Mouse (Mus musculus): Measurements from ENCODE around the gene Afdn.
A peak's percentile ranks its signal among the peaks of the same experiment; 100 is the strongest.
"Not testable (repeated sequence)": the region's sequence is repeated elsewhere in the genome, so short reads cannot be mapped to it uniquely, and the experiment has no call there.

Afdn gene

DNA sequence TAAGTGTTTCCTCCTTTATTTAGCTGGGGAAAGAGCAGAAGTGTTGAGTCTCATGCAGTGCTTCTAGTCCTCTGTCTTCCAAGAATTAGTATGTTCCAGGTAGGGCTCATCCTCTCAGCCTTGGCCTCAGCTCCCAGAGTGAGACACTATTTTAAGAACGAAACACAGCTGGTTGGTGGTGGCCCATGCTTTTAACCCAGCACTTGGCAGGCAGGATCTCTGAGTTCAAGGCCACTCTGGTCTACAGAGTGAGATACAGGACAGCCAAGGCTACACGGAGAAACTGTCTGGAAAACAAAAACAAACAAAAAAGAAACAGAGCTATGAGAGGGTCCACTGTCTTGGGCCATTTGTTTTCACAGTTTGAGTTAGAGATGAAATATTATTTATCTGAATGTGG is 17.3 kb downstream of the Afdn start:
- no peak for DNase-seq (ENCODE audit: low spot score)

DNA sequence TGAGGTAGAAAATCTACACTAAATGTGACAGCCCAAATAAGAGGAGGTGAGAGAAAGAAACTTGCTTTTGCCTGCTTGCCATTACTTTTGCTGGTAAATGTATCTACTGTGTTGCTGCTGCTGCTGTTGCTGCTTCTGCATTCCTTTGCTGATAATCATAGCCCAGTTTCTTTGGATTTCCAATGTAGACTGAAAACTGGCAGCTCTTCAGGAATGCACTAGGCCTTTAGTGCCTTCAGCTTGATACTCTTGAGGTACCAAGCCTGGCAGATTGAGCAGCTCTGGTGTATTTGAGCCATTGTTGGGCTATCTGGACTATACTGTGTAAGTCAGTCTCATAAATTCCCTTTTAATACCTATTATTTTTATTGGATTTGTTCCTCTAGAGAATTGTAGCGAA is 18.5 kb downstream of the Afdn start:
- no peak for DNase-seq (ENCODE audit: low spot score)

DNA sequence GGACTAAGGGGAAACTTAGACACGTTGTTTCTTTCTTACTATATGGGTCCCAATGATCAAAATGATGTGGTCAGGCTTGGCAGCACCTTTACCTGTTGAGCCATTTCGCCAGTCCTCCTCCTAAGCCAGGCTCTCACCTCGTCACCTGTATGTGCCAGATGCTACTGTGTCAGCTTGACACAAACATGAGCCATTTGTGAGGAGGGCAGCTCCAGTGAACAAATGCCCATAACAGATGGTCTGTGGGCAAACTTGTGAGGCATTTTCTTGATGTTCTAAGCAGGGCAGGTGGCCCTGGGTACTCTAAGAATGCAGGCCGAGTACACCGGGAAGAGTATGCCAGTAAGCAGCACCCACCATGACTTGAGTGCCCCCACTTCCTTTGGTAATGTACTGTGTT is 21.6 kb downstream of the Afdn start:
- DNase-seq (ENCODE audit: low spot score): no peak

DNA sequence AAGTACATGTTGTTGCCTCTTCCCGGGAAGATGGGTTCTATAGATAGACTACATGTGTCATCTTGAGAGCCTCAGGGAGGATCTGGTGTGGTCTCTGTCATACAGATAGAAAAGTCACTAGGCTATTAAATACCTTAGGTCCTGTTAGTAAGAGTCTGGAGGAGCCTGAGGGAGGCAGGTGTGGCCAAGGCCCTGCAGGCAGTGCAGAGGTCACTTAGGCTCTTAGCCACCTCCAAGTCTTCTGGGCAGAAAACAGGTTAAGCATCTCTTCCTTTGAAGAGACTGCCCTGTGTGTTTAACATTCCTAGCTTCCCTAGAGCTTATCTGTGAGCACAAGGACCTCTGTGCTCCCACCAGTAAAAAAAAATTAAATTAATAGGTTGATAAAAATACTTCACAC is 23.1 kb downstream of the Afdn start:
- DNase-seq (ENCODE audit: low spot score): no peak

DNA sequence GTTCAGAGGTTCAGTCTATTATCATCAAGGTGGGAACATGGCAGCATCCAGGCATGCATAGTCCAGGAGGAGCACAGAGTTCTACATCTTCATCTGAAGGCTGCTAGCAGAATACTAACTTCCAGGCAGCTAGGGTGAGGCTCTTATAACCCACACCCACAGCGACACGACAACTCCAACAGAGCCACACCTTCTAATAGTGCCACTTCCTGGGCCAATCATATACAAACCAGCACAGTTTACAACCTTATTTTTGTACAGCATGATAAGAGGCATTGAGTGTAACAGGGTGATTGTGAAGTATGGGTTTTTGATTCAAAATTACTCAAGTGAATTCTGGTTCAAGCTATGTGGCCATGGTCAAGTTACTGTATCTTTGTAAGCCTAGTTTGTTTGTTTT is 29.7 kb downstream of the Afdn start:
- not testable (repeated sequence) for DNase-seq (ENCODE audit: low spot score)

DNA sequence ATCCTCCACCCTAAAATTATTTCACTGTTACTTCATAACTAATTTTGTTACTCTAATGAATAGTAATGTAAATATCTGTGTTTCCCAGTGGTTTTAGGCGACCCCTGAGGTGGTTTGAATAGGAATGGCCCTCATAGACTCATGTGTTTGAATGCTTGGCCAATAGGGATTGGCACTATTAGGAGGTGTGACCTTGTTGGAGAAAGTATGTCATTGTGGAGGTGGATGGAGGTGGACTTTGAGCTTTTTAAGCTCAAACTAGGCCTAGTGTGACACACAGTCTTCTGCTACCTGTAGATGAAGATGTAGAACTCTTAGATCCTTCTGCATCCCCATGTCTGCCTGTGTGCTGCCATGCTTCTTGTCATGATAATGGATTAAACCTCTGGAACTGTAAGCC is 37.4 kb downstream of the Afdn start:
- no peak for DNase-seq (ENCODE audit: low spot score)

DNA sequence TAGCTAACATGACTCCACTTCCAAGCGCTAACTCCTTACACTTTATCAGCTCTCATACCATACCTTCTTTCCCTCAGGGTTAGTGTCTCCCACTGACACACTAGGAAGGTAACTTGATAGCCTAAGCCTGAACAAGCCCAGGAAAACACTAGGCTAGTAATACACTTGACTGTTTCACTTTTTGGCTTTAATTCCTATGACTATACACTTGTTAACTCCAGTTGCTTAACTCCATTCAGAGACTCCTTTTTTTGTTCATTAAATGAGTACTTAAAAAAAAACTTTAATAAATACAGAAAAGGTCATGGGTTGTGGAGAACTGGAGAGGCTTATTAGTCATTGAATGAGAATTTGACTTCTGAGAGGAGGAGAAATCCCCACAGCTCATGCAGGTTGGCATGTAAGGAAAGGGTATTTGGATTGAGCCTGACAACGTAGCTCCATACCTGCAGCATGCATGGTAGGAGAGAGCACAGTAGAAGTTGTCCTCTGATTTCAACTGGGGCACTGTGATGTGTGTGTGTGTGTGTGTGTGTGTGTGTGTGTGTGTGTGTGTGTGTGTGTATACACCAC is 42.6 kb downstream of the Afdn start:
- DNase-seq (ENCODE audit: low spot score): no peak

DNA sequence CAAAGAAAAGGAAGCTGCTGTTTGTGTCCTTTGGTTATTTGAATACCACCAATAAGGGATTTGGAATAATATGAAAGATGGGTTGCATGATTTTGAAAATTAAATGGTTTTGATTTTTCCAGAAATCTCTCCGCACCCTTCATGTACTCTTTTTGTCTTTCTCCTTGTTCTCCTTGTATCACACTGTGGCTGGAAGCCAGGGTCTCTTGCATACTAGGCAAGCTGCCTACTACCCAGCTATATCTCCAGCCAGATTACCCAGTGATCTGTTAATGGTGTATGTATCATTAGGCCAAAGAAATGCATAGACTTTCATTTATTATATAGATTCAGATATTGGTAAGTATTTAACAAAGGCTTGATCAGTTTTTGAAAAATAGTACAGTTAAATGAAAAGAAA is 45.7 kb downstream of the Afdn start:
- DNase-seq (ENCODE audit: low spot score): no peak

DNA sequence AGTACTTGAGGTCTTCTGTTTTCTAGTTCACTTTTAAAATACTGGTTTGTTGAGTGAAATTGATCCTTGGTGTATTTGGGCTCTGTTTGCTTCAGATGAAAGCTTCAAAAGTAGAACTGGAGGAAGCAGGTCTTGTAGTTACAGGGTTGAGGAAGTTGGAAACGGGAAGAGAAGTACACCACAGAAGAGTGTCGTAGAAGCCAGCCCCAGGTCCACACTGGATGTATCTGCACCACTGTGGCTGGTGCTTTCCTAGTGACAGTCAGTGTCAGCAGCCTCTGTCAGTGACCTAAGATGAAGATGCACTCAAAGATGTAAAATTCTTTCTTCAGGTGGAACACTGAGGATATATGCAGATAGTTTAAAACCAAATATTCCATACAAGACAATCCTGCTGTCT is 57.5 kb downstream of the Afdn start:
- no peak for DNase-seq (ENCODE audit: low spot score)

DNA sequence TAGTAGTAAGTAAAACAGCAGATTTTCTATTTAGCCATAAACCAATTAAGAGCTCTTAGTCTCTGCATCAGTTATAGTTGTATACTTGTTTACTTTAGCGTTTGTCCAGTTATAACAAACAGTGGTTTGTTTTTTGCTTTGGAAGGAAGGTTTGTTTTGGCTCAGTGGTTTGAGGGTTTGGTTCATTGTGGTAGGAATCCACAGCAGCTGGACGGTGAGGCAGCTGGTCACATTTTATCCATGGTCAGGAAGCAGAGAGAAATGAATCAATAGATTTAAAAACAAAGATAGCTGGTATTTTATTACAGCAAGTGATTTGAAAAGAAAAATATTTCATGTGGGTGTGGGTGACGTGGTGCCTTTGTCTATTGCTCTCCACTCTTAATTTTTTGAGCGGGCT is 59.0 kb downstream of the Afdn start:
- DNase-seq (ENCODE audit: low spot score): no peak

DNA sequence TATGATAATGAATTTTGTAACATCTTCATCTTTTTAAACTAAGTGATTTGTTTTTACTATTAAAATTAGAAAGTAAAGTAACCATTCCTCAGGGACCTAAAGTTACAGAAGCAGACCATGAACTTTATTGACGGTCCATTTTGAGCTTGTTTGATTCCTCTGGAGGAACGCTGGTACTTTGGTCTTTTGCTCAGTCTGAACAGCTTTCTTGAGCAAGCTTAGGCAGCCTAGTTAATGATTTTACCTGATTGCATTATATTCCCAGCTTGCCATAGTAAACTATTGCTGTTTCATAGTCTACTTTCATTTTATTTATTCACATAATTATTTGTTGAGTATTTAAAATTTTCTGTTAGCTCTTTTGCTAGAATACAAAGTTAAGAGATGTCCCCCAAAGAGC is 60.3 kb downstream of the Afdn start:
- no peak for DNase-seq (ENCODE audit: low spot score)

DNA sequence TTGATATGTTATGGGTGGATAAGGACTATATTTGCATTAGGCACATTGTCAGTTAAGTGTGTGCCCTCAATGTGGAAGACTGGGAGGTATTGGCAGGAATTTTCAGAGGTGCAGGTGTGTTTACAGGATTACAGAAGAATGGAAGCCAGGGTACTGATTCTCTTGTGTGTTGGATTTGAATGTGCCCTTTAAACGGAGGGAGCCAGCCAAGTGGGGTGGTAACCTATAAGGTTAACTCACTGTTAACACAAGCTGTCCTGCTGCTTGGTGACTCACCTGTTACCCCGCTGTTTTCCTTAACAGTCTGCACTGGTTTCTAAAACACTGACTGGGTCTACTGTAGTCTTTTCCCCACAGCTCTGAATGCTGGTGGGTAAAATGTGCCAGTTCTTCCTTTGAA is 65.1 kb downstream of the Afdn start:
- DNase-seq (ENCODE audit: low spot score): no peak

DNA sequence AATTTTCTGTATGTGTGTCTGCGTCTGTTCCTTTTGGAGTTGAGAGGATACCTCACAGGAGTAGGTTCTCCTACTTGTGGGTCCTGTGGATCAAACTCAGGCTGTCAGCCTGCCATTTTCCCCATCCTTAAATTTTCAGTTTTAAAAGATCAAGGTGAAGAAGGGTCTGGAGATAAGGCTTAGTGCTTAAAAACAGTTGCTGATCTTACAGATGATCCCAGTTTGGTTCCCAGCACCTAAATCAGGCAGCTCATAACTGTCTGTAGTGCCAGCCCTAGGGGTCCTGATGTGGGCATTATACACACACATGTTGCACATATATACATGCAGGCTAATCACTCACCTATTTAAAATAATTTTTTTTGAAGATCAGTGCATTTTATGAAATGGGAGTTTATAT is 69.9 kb downstream of the Afdn start:
- no peak for DNase-seq (ENCODE audit: low spot score)

DNA sequence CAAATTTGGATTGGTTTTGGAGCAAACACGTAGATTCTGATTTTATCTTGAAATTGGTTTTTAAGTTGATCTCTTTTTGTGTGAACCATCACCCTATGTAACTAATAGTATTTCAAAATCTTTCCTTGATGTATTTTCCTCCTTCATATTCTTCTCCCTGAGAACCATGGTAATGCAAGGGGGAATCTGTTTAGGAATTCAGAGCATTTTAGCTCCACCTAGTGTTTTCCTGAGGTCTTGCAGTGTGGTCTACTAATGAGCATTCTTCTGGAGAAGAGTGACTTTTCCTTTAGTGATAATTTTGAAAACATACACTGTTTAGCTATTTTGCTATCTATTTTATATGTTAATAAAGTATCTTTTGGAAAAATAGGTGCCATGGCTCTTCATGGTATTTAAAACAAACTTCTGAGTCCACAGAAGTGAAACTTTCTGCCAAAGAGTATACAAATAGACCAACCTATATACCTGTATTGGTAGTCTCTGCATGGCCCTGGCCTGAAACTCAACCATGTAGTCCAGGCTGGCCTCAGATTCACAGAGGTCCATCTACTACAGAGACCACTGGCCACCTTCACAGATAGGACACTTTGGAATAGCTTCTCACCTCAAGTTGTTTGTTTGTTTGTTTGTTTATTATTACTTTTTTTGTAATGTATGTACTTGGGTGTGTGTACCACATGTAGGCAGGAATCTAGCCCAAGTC is 70.5 kb downstream of the Afdn start:
- peak; percentile 74 for DNase-seq (ENCODE audit: low spot score)

DNA sequence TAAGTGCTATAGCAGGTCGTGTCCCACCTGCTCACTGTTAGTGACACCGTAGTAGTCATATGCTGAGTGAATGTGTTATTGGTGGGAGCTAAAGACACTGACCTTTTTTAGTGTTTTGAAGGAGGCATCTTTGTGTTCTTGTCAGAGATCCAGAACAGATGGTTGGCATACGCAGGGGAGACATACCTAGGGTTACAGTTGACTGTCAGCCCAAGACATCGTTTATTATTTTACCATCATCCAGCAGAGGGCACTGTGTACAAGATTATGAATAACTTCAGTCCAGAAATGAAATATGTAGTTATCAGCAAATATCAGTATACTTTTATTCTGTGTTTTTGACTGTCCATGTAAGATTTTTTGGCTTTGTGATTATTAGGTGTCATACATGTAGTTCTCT is 75.5 kb downstream of the Afdn start:
- no peak for DNase-seq (ENCODE audit: low spot score)

DNA sequence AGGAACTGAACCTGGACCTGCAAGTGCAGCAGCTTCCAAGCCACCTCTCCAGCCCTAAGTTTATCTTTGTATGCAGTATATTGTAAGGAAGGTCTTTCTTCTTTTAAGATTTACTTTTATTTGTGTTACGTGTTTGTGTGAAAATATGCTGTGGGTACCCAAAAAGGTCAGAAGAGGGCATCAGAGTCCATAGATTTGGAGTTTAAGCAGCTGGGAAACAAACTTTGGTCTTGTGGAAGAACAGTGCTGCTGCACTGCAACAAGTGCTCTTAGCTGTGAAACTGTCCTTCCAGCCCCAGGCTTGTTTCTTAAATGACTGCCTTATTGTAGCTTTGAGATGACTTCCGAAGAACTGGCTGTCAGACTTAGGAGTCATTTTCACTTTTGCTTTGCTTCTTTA is 89.8 kb downstream of the Afdn start:
- no peak for DNase-seq (ENCODE audit: low spot score)

DNA sequence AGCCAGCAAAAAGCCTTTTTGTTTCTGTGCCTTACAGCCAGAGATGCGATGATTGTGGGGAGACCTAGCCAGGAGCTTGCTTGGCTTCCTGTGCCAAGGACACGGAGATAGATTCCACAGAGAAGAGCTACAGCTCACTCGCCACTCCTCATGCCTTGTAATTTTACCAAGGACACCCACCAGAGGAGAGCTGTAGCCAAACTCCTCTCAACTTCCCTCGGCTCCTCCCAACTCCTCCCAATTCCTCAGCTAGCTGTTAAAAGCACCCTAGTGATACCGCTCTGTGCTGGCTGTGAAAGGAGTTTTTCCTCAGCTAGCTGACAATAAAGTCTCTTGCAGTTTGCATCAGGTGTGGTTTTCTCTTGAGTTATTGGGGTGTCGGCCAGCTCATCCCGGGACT is 93.5 kb downstream of the Afdn start:
- not testable (repeated sequence) for DNase-seq (ENCODE audit: low spot score)

DNA sequence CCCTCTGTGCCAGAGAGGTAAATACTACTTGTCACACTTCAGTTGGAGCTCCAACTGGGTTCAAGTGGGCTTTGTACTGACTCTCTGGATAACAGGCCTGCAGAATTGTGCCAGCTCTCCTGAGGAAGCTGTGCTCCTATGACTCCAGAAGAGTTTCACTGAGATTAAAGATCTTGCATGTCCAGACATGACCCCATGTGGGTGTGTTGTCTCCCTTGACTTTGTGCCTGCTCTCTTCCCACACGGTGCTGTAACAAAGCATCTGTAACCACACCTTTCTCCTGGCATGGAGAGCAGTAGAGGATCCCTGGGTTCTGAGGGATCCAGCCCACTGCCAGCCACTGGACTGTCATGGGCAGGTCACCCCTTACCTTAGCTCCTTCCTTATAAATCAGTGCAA is 95.1 kb downstream of the Afdn start:
- no peak for DNase-seq (ENCODE audit: low spot score)

DNA sequence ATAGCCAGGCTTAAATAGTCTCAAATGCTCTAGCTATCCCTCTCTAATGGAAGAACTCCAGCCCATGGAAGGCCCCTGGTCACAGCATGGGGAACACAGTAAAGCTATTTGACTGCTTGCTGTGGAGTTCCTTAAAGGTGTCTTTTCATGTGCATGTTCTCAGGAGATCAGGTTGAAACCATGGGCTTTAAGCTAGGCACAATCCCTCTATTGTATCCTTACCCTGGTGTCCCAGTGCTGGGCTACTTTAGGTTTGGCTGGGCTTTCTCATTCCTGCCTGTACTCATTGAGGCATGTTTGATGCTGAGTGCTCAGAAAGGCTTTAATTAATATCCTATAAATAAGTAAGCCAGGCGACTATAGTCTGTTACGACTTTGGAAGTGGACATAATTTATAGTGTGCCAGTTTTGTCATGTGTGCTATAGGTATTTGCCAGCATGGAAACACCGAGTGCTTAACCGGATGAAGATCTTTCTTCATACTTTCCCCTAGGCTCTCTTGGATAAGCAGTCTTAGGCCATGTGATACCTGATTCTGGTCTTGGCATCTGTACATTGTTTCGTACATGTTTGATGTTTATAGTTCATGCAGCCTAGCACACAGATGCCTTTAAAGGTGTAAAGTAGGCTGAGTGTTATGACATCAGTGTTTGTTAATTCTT is 96.2 kb downstream of the Afdn start:
- DNase-seq (ENCODE audit: low spot score): no peak

DNA sequence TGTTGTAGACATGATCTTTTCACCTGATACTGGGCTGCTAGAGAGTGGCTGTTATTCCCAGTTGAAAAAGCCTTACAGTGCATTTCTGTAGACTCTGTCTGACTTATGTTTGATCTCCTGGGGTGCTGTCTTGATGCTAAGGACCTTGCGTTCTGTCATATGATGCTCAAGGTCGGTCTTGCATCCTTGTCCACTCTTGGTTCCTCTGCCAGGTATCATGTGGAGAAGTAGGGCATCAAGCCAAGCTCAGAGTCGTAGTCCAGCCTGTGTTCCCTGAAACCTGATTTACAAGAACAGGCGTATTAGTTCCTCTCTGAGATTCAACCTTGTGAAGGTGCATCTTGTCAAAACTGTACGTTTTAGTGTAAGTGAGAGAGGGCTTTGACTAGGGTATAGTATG is 105.0 kb downstream of the Afdn start:
- DNase-seq (ENCODE audit: low spot score): no peak

DNA sequence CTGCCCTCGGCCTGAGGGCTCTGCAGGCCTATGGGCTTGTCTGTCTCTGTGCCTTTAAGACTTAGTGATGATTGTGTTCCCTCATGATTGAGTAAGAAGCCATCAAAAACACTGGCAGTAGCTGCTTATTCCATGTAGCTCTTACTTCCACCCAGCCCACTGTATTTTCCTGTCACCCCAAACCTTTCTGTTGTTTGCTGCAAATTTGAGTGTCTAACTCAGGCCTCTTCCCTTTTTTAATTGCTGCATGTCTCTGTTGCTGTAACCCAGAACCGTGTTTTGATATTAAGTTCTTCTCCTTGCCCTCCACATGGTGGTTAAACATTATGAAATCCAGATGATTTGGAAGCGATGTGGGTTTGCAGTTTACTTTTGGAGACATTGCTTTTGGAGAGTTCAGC is 106.6 kb downstream of the Afdn start:
- no peak for DNase-seq (ENCODE audit: low spot score)

DNA sequence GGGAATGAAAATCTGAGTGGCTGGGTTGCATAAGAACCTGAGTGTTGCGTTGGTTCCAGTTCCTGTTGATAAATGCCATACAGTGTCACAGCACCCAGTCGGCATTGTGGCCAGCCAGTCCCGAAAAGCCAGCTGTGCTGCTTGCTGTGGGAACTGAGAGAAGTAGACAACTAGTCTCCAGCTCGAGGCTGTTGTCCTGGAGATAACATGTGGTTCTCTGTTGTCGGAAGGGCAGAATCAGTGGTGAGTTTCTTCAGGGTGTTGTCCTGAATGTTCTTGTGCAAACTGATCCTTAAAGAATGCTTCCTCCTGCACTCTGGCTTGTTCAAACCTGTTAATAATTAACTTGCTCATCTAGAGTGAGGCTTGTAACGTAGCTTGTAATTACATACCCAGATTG is 107.1 kb downstream of the Afdn start:
- no peak for DNase-seq (ENCODE audit: low spot score)

DNA sequence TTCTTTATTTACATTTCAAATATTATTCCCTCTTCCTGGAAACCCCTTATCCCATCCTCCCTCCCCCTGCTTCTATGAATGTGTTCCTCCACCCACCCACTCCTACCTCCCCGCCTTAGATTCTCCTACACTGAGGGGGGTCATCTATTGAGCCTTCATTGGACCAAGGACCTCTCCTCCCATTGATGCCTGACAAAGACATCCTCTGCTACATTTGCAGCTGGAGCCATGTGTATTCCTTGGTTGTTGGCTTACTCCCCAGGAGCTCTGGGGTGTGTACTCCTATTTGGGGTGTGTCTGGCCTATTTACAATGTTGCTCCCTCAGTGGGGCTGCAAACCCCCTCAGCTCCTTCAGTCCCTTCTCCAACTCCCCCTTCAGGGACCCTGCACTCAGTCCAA is 109.9 kb downstream of the Afdn start:
- no peak for DNase-seq (ENCODE audit: low spot score)

DNA sequence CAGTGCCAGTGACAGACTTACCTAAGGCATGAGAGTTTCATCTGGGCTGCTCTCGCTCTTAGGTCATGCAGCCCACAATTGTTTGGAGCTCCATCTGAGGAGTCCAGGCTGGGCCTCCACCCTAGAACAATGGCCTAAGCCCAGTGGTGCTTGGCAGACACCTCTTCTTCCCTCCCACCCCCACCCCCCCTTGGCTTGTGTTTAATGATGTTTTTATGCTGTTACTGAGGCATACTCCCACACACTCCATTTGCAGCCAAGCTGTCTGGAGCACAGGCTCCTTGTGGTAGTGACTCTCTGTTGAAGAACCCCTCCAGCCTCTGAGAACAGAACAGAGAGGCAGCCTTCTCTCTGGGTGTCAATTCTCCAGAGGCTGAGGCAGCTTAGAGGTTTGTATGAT is 113.9 kb downstream of the Afdn start:
- no peak for DNase-seq (ENCODE audit: low spot score)
